Mouse (Mus musculus): ENCODE measurements around the gene Agtr1a.

The Agtr1a gene

DNA sequence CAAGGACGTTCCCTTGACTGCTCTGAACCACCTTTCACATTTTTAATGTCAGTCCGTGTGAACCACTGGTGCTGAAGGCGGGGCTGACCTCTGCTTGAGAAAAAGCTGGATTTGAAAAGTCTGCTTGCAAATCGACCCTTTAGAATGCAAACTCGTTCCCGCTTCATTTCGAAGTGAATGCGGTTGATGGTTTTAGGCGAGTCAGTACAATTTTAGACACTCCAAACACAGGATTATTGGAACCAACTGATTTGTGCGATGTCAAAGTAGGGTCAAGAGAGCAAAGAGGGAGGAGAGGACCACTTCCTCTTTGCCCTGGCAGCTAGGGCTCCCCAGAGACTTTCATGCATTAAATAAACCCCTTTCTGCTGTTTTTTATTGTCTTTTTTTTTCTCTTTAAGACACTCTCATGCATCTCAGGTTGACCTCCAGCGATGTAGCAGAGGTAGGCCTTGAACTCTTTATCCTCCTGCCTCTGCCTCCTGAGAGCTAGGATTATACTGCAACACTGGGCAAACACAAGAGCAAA lies 27.9 kb downstream of the Agtr1a start:
- DNase-seq (ENCODE audit: low spot score) = no peak

DNA sequence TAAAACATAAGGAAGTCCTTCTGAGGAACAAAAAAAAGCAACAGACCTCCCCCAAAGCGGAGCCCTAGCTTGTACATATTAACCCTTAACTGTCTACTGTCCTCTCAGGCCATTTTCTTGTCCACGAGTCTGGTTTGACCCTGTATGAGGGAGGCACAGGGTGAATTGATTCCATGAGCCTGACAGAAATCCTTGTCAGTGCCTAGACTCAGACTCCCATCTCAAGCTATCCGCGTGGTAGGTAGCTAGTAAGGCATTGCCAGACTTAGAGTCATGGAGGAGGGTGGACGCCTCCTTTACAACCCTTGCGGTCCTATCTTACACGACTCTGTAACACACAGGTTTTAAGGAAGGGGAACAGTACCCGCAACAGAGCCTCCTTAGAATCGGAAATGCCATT lies 28.5 kb downstream of the Agtr1a start:
- no peak for DNase-seq (ENCODE audit: low spot score)

DNA sequence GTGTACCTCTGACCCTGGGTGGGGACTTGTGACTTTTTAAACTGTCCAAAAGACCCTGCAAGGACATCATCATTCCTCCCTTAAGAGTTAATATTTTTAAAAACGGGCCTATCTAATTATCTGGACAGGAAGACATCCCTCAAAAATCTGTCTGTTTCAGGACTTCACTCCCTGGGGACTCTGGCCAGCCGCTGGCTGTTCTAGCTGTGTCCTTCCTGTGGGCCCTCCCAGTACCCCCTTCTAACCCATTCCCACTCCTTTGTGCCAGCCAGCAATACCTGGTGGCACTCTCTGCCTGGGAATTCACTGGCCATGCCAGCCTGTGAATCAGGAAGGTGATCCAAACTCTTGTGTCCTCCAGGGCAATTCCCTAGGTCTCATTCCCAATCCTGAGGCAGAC lies 29.1 kb downstream of the Agtr1a start:
- no peak for DNase-seq (ENCODE audit: low spot score)

DNA sequence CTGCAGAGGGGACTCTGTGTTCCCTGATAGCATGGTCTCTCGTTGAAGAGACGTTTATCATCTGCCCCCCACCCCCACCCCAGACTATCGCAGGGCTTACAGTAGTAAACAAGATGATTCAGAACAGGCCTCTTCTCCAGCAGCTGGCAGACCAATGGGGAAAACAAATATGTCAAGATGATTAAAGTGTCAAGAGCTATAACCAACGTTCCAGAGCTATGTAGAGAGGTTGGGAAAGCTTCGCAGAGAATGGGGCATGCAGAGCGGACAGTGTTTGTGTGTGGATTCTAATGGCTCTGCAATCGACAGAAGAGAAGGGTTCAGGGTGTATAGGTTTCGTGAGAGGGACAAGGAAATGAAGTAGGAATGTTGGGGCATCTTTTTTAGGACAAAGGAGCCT lies 31.9 kb downstream of the Agtr1a start:
- DNase-seq (ENCODE audit: low spot score) = no peak

DNA sequence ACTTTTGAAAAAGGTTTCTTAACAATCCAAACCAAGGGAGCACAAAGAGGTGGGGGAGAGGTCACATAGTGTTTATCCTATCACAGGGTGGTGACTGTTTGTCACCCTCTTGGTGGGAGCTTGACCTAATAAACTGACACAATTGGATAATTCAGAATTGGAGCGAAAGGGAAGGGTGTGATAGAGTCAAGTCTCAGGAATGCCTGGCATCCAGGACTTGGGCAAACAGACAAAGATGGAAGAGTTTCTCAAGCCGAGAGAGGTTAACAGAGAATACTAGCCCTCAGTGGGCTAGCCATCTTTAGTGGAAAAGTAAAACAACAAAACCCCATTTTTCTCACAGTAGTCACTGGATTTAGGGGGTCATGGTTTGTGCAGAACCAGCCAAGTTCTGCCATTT lies 32.5 kb downstream of the Agtr1a start:
- DNase-seq (ENCODE audit: low spot score) = no peak

DNA sequence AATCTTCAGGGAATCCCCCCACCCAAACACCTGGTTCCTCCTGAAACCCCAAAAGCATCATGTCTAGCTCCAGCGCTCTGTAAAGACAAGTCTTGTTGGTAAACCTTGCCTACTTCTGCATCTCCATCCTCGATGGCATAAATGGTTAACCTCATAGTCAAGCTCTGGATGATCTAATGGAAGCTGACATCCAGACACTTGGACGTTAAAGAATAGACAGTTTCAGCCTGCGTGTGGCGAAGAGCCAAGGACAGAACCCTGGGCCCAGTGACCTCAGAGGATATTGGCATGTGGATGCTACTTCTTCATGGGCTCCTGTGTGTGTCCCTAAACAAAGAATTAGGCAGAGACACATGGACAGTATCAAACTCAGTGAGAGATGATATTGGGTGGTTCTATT lies 42.6 kb downstream of the Agtr1a start:
- DNase-seq (ENCODE audit: low spot score) = no peak

DNA sequence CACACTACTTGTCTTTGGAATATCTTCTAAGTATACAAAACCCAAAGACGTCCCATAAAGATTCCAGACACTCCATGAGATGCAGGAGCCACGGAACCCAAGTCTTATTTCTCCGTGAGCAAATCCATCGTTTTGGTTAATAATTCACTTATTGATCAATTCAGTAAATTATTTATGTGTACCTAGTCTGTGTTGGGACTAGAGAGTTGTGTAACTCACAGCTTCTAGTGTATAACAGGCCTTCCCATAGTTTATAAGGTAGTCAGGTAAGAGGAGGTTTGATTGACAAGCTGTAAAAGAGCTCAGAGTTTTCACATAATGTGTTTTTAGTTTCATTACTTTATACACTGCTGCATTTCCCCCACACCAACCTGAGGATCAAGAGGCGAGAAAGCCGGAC lies 48.9 kb downstream of the Agtr1a start:
- no peak for DNase-seq (ENCODE audit: low spot score)

DNA sequence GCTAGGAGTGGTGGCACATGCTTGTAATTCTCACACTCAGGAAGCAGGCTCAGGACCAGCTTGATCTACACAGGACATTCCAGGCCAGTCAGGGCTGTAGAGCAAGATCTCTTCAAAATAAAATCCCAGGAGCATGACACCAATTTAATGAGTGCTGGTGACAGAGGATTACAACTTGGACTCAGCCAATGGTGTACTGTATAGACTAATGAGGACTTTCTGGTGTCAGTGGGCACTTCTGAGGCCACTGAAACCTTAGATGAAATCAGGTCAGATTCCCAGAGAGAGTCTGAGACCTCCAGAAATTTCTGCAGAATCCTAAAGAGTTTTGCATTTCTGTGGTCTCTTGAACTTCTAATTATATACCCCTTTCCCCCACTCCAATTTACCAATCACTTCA lies 57.9 kb downstream of the Agtr1a start:
- DNase-seq (ENCODE audit: low spot score) = no peak

DNA sequence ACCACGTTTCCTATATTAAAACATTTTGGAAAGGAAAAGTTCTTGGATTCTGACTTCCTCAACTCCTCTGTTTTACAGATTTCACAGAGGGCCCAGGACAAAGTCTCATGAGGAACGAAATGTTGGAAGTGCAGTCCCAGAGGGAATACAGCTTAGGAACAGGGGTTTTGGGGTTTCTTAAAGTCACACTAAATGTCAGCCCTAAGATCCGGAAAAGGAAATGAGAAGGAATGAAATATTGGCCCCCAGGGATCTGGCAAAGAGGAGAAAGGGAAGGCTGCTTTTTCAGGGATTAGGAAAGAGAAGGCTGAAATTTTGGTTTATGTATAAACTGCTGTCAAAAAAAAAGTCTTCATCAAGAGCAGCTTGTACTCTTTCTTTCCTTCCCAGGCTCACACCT lies 60.2 kb downstream of the Agtr1a start:
- no peak for DNase-seq (ENCODE audit: low spot score)

DNA sequence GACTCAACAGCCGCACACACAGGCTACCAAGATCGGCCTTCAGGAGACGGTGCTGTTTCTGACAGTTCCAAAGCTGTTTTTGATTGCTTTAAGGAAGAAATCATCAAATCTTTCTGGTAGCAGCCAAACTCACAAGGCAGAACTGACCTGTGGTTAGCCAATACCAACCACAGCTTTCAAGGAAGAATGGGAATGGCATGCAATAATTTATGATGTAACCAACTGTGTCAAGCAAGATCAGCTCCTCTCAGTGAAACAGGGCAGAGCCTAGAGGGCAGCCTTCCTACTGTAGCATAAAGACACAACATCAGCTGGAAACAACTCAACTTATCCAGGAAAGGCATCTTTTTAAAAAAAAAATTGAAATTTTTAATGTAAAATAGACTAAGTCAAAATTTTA lies 62.6 kb downstream of the Agtr1a start:
- DNase-seq (ENCODE audit: low spot score) = no peak

DNA sequence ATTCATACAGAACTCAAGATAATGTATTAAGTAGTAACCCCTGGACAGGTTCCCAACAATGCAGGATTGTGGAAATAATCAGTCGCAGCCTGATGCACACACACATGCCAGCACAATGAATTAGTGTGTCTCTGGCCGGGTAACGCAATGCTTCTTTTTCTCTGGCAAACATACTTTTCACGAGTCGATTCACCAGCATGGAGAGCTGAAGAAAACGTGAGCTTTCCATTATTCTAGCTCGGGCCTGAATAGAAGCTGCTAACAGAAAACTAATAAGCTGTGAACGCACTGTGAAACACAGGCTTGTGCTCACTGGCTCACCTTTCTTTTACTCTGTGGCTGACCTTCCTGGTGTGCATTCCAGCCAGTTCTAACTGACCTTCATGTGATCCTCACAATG lies 64.4 kb downstream of the Agtr1a start:
- DNase-seq (ENCODE audit: low spot score) = no peak

DNA sequence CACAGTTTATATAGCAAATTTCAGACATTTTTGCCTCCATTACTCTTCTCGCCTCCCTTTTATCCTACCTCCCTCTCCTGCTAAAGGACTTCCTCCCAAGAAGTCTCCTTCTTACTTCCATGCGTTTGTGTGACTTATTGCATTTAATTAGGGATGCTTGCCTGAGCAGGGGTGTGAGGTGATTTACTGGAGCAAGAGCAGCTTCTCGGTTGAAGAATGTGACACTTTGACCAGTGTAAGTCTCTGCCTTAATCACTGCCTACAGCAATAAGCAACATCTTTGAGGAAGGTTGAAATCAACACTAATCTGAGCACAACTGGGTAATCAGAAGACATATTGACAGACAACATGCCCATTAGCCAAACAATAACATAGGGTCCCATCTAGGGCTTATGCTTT lies 67.6 kb downstream of the Agtr1a start:
- no peak for DNase-seq (ENCODE audit: low spot score)

DNA sequence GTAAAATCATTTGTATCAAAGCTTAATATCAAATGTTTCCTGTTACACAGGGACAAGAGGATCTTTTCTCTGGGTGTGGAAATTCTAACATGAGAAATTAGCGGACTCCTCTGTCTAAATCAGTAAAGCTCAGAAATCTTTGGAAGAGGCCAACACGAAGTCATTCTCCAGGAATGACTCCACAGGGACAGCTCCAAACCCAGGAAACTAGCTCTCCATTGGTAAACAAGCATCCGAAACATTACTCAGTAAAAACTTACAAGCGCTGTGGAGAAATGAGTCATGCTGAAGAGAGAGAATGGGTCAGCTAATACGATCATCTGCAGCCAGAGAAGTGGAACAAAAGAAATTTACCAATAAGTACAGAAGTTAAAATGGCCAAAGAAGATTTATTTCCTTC lies 82.4 kb downstream of the Agtr1a start:
- no peak for DNase-seq (ENCODE audit: low spot score)

DNA sequence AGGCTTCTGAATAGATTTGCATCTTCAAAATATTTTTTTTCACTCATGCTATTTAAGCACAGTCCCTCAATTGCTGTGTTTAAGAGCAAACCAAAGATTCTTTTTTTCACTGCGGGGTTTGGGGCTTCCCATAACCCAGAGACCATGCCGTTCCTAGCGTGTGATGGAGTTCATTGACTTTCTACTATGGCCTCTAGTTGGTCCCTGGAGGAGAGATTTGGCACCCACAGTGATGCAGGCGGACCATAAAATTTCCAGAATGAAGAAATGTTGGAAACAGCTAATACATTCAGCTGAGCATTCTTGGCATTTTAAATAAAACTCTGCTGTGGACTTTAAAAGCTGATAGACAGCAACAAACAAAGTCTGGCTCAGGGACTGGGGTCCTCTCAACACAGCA lies 90.8 kb downstream of the Agtr1a start:
- no peak for DNase-seq (ENCODE audit: low spot score)

DNA sequence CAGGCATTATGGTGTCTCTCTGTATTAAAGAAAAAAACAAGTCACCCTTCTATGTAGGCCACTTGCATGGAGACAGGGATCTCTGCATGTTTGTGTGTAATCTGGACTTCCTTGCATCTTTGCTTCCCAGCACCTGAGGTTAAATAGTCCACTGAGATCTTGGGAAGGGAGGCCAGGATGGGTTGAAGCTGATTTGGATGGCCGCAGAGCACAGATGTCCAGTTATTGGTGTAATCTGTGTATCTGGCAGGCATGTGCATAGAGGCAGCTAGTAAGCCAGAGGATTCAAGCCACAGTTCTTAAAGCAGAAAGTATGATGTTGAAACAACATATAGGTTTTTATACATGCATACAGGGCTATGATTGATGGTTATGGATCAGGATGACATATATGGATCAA lies 91.2 kb downstream of the Agtr1a start:
- DNase-seq (ENCODE audit: low spot score) = no peak

Data from urinary bladder, postnatal 10 days (tissue).